Comparison of ENCODE assay signal across 10 mouse cellular contexts in the genomic region with DNA sequence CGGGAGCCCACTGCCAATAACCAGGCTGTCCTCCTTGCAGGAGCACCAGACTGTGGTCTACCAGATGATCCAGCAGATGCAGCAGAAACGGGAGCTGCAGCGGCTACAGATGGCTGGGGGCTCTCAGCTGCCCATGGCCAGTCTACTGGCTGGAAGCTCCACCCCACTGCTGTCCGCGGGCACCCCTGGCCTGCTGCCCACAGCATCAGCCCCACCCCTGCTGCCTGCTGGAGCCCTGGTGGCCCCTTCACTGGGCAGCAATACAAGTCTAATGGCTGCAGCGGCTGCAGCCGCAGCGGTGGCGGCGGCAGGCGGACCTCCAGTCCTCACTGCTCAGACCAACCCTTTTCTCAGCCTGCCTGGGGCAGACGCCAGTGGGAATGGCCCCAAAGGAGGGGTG. TPM values are rescaled to one million over a fixed set of nuclear protein-coding genes. Genes with fewer than 3 reads are reported as not detected.
DNase-seq lines count a peak whose midpoint lies in the region; ATAC-seq lines count a peak whose summit lies in the region.
"Had no signal": no experiment of that assay in that cellular context is flagged by ENCODE, and none has a peak within 500 bp of the region (broad histone marks: within the 10 kb centered on the region; RNA-seq: fewer than 3 reads in every experiment).

No protein-coding gene starts in this region.

- no peak overlapping the region for H3K9ac ChIP-seq in heart, embryonic 14.5 days (ENCODE audit: low read length)
- H3K9ac ChIP-seq in neural tube, embryonic 12.5 days, result 0 out of 2 replicates have a peak overlapping the region, but pooled peaks have one; percentile 14
- no peak overlapping the region for H3K9ac ChIP-seq in hindbrain, embryonic 14.5 days
- 0 out of 2 replicates have a peak overlapping the region, but pooled peaks have one; percentile 2 for H3K9ac ChIP-seq in stomach, embryonic 14.5 days (replicated peaks; ENCODE audit: low read depth, low read length)
- H3K9ac ChIP-seq: embryonic facial prominence, embryonic 12.5 days had no signal

- 0 out of 4 replicates have a peak overlapping the region, but pooled peaks of 1 of the 2 experiments have one; percentile 9 for H3K27ac ChIP-seq in heart, embryonic 14.5 days (replicated peaks in 1 of 2; ENCODE audit: control insufficient read depth in 1 of 2, insufficient read depth in 1 of 2, low read depth in 2 of 2, low read length in 2 of 2)
- no peak overlapping the region; the same call in 1 of the 2 replicates for H3K27ac ChIP-seq in heart, embryonic 10.5 days
- H3K27ac ChIP-seq in neural tube, embryonic 12.5 days, result 0 out of 2 replicates have a peak overlapping the region, but pooled peaks have one; percentile 15
- peak overlapping the region; percentile 11; the same call in 1 of the 2 replicates for H3K27ac ChIP-seq in hindbrain, embryonic 14.5 days
- no peak overlapping the region for H3K27ac ChIP-seq in stomach, embryonic 14.5 days (ENCODE audit: low read length)
- H3K27ac ChIP-seq: embryonic facial prominence, embryonic 12.5 days; kidney, postnatal 0 days had no signal

- H3K36me3 ChIP-seq in heart, embryonic 14.5 days (ENCODE audit: control insufficient read depth, insufficient read depth, low read length), result peaks cover 78% of the 10 kb centered on the region
- H3K36me3 ChIP-seq in heart, embryonic 10.5 days, result peaks cover 77% of the 10 kb centered on the region
- peaks cover 68% of the 10 kb centered on the region for H3K36me3 ChIP-seq in neural tube, embryonic 12.5 days
- peaks cover 83% of the 10 kb centered on the region for H3K36me3 ChIP-seq in hindbrain, embryonic 14.5 days (replicated peaks; ENCODE audit: control insufficient read depth, insufficient read depth)
- H3K36me3 ChIP-seq in stomach, embryonic 14.5 days (ENCODE audit: control insufficient read depth, insufficient read depth, low read length), result peaks cover 56% of the 10 kb centered on the region

- WGBS in heart, embryonic 14.5 days, result 76% methylated on average over 10 of the region's 12 CpGs
- WGBS in heart, embryonic 10.5 days, result 90% methylated on average over 12 of the region's 12 CpGs
- 75% methylated on average over 12 of the region's 12 CpGs for WGBS in neural tube, embryonic 12.5 days
- 64% methylated on average over 12 of the region's 12 CpGs for WGBS in hindbrain, embryonic 14.5 days
- 83% methylated on average over 12 of the region's 12 CpGs for WGBS in stomach, embryonic 14.5 days

- H3K4me2 ChIP-seq in heart, embryonic 14.5 days (ENCODE audit: low read length), result no peak overlapping the region
- no peak overlapping the region for H3K4me2 ChIP-seq in neural tube, embryonic 12.5 days (replicated peaks)
- no peak overlapping the region for H3K4me2 ChIP-seq in hindbrain, embryonic 14.5 days (replicated peaks)
- H3K4me2 ChIP-seq in stomach, embryonic 14.5 days (replicated peaks; ENCODE audit: low read depth, low read length), result no peak overlapping the region
- H3K4me2 ChIP-seq: embryonic facial prominence, embryonic 12.5 days had no signal

- 0 out of 2 replicates have a peak, but pooled peaks have one; percentile 35 for ATAC-seq in heart, embryonic 14.5 days (ENCODE audit: insufficient number of reproducible peaks, insufficient read depth, low FRiP score, low read depth)
- ATAC-seq in neural tube, embryonic 12.5 days (ENCODE audit: low FRiP score, low read depth), result 0 out of 2 replicates have a peak, but pooled peaks have one; percentile 15
- ATAC-seq in hindbrain, embryonic 14.5 days (ENCODE audit: low FRiP score), result no peak
- no peak for ATAC-seq in stomach, embryonic 14.5 days (ENCODE audit: insufficient number of reproducible peaks, insufficient read depth, low FRiP score, low read depth)

- DNase-seq in heart, embryonic 10.5 days (ENCODE audit: low spot score), result no peak
- DNase-seq in neural tube, embryonic 10.5 days (ENCODE audit: extremely low spot score, low spot score), result no peak
- no peak for DNase-seq in hindbrain, embryonic 14.5 days (ENCODE audit: low spot score)
- DNase-seq in frontal cortex, postnatal 36 days (ENCODE audit: low spot score in 2 of 2), result no peak
- DNase-seq in cerebellum, adult 18-20 months, result no peak

- no peaks in the 10 kb centered on the region for H3K27me3 ChIP-seq in heart, embryonic 14.5 days (ENCODE audit: control insufficient read depth, insufficient read depth, low read length)
- no peaks in the 10 kb centered on the region for H3K27me3 ChIP-seq in heart, embryonic 10.5 days (ENCODE audit: insufficient read depth, poor library complexity, severe bottlenecking)
- H3K27me3 ChIP-seq in neural tube, embryonic 12.5 days (replicated peaks), result no peaks in the 10 kb centered on the region
- H3K27me3 ChIP-seq in hindbrain, embryonic 14.5 days (ENCODE audit: control insufficient read depth, insufficient read depth, low read length), result no peaks in the 10 kb centered on the region
- no peaks in the 10 kb centered on the region for H3K27me3 ChIP-seq in stomach, embryonic 14.5 days (ENCODE audit: control insufficient read depth, insufficient read depth, low read length)
- H3K27me3 ChIP-seq: embryonic facial prominence, embryonic 12.5 days had no signal

- H3K9me3 ChIP-seq in heart, embryonic 14.5 days (ENCODE audit: control insufficient read depth, low read length), result no peaks in the 10 kb centered on the region
- H3K9me3 ChIP-seq in heart, embryonic 10.5 days, result no peaks in the 10 kb centered on the region
- H3K9me3 ChIP-seq in neural tube, embryonic 12.5 days, result no peaks in the 10 kb centered on the region
- no peaks in the 10 kb centered on the region for H3K9me3 ChIP-seq in hindbrain, embryonic 14.5 days (ENCODE audit: control insufficient read depth, low read length)
- no peaks in the 10 kb centered on the region for H3K9me3 ChIP-seq in stomach, embryonic 14.5 days (ENCODE audit: control insufficient read depth, low read depth, low read length)
- H3K9me3 ChIP-seq: embryonic facial prominence, embryonic 12.5 days had no signal

- H3K4me1 ChIP-seq in heart, embryonic 14.5 days (ENCODE audit: control insufficient read depth in 2 of 2, insufficient read depth in 2 of 2, low read length in 2 of 2), result peaks cover 8 to 12% of the 10 kb centered on the region in 2 experiments; a peak in 3 of 4 replicates
- peaks cover 61% of the 10 kb centered on the region for H3K4me1 ChIP-seq in heart, embryonic 10.5 days
- peaks cover 17% of the 10 kb centered on the region; the same call in 1 of the 2 replicates for H3K4me1 ChIP-seq in neural tube, embryonic 12.5 days
- peaks cover 11% of the 10 kb centered on the region; the same call in 1 of the 2 replicates for H3K4me1 ChIP-seq in hindbrain, embryonic 14.5 days (replicated peaks; ENCODE audit: control insufficient read depth, insufficient read depth, low read length)
- no peaks in the 10 kb centered on the region; the same call in 1 of the 2 replicates for H3K4me1 ChIP-seq in stomach, embryonic 14.5 days (ENCODE audit: control insufficient read depth, insufficient read depth, low read length)

- no peak overlapping the region for H3K4me3 ChIP-seq in heart, embryonic 14.5 days (ENCODE audit: control insufficient read depth in 1 of 2, insufficient read depth in 1 of 2, low read depth in 1 of 2, low read length in 2 of 2)
- no peak overlapping the region for H3K4me3 ChIP-seq in heart, embryonic 10.5 days
- no peak overlapping the region for H3K4me3 ChIP-seq in neural tube, embryonic 12.5 days
- no peak overlapping the region for H3K4me3 ChIP-seq in hindbrain, embryonic 14.5 days (replicated peaks; ENCODE audit: low read length)
- H3K4me3 ChIP-seq in stomach, embryonic 14.5 days (ENCODE audit: low read depth, low read length), result no peak overlapping the region
- H3K4me3 ChIP-seq: embryonic facial prominence, embryonic 12.5 days had no signal

RNA-seq across cellular contexts. Expression of a gene that starts 5.2 kb away (rescaled TPM):
- 52.6 and 63.2 TPM in 2 replicates for polyA plus RNA-seq in heart, embryonic 14.5 days (2014; fragmentation: Nextera tagmentation; extraction: Ambion mirVana)
- 49.8 and 52.8 TPM in 2 replicates for polyA plus RNA-seq in heart, embryonic 10.5 days (2016; fragmentation: Nextera tagmentation; extraction: Ambion mirVana)
- polyA plus RNA-seq in neural tube, embryonic 12.5 days (2016; fragmentation: Nextera tagmentation; extraction: Ambion mirVana), result 17.8 and 25.6 TPM in 2 replicates
- polyA plus RNA-seq in hindbrain, embryonic 14.5 days (2014; fragmentation: Nextera tagmentation; extraction: Ambion mirVana), result 27.7 and 34.7 TPM in 2 replicates
- polyA plus RNA-seq in stomach, embryonic 14.5 days (2014; fragmentation: Nextera tagmentation; extraction: Ambion mirVana), result 20.8 and 21.9 TPM in 2 replicates

RNA-seq across cellular contexts. Expression of a gene that starts 17.2 kb away (rescaled TPM):
- polyA plus RNA-seq in heart, embryonic 14.5 days (2014; fragmentation: Nextera tagmentation; extraction: Ambion mirVana), result 3.2 and 3.3 TPM in 2 replicates
- 1.7 and 2.2 TPM in 2 replicates for polyA plus RNA-seq in heart, embryonic 10.5 days (2016; fragmentation: Nextera tagmentation; extraction: Ambion mirVana)
- 3.0 and 4.0 TPM in 2 replicates for polyA plus RNA-seq in neural tube, embryonic 12.5 days (2016; fragmentation: Nextera tagmentation; extraction: Ambion mirVana)
- 5.0 TPM in 2 replicates for polyA plus RNA-seq in hindbrain, embryonic 14.5 days (2014; fragmentation: Nextera tagmentation; extraction: Ambion mirVana)
- polyA plus RNA-seq in stomach, embryonic 14.5 days (2014; fragmentation: Nextera tagmentation; extraction: Ambion mirVana), result 4.3 and 4.5 TPM in 2 replicates

RNA-seq across cellular contexts. Expression of a gene that starts 19.9 kb away (rescaled TPM):
- 12.5 and 14.5 TPM in 2 replicates for polyA plus RNA-seq in heart, embryonic 14.5 days (2014; fragmentation: Nextera tagmentation; extraction: Ambion mirVana)
- 9.7 and 13.5 TPM in 2 replicates for polyA plus RNA-seq in heart, embryonic 10.5 days (2016; fragmentation: Nextera tagmentation; extraction: Ambion mirVana)
- polyA plus RNA-seq in neural tube, embryonic 12.5 days (2016; fragmentation: Nextera tagmentation; extraction: Ambion mirVana), result 19.9 and 21.1 TPM in 2 replicates
- 22.0 and 23.4 TPM in 2 replicates for polyA plus RNA-seq in hindbrain, embryonic 14.5 days (2014; fragmentation: Nextera tagmentation; extraction: Ambion mirVana)
- polyA plus RNA-seq in stomach, embryonic 14.5 days (2014; fragmentation: Nextera tagmentation; extraction: Ambion mirVana), result 18.2 and 20.6 TPM in 2 replicates

RNA-seq across cellular contexts. Expression of a gene that starts 22.8 kb away (rescaled TPM):
- polyA plus RNA-seq in heart, embryonic 14.5 days (2014; fragmentation: Nextera tagmentation; extraction: Ambion mirVana), result 430 and 441 TPM in 2 replicates
- polyA plus RNA-seq in heart, embryonic 10.5 days (2016; fragmentation: Nextera tagmentation; extraction: Ambion mirVana), result 517 and 557 TPM in 2 replicates
- 453 and 497 TPM in 2 replicates for polyA plus RNA-seq in neural tube, embryonic 12.5 days (2016; fragmentation: Nextera tagmentation; extraction: Ambion mirVana)
- 436 and 489 TPM in 2 replicates for polyA plus RNA-seq in hindbrain, embryonic 14.5 days (2014; fragmentation: Nextera tagmentation; extraction: Ambion mirVana)
- 429 and 454 TPM in 2 replicates for polyA plus RNA-seq in stomach, embryonic 14.5 days (2014; fragmentation: Nextera tagmentation; extraction: Ambion mirVana)

RNA-seq across cellular contexts. Expression of a gene that starts 50.9 kb away (rescaled TPM):
- polyA plus RNA-seq in heart, embryonic 14.5 days (2014; fragmentation: Nextera tagmentation; extraction: Ambion mirVana), result 0.77 and 1.00 TPM in 2 replicates
- 1.9 and 8.5 TPM in 2 replicates for polyA plus RNA-seq in heart, embryonic 10.5 days (2016; fragmentation: Nextera tagmentation; extraction: Ambion mirVana)
- 13.6 and 15.1 TPM in 2 replicates for polyA plus RNA-seq in neural tube, embryonic 12.5 days (2016; fragmentation: Nextera tagmentation; extraction: Ambion mirVana)
- 1.8 and 2.6 TPM in 2 replicates for polyA plus RNA-seq in hindbrain, embryonic 14.5 days (2014; fragmentation: Nextera tagmentation; extraction: Ambion mirVana)
- 2.7 and 3.6 TPM in 2 replicates for polyA plus RNA-seq in stomach, embryonic 14.5 days (2014; fragmentation: Nextera tagmentation; extraction: Ambion mirVana)

Comparison
In these comparisons a context has a peak if more than half of its experiments do, and no peak if none do; other contexts are left out.
1. ATAC-seq: peak in heart, embryonic 14.5 days (single experiment) and neural tube, embryonic 12.5 days (single experiment); none in hindbrain, embryonic 14.5 days (single experiment) and stomach, embryonic 14.5 days (single experiment).
2. H3K27ac ChIP-seq: peak in neural tube, embryonic 12.5 days (single experiment) and hindbrain, embryonic 14.5 days (single experiment); none in heart, embryonic 10.5 days (single experiment) and stomach, embryonic 14.5 days (single experiment).
3. H3K9ac ChIP-seq: peak in neural tube, embryonic 12.5 days (single experiment) and stomach, embryonic 14.5 days (single experiment); none in heart, embryonic 14.5 days (single experiment) and hindbrain, embryonic 14.5 days (single experiment).